Mouse (Mus musculus) neural tube, embryonic 12.5 days (tissue): ENCODE measurements around the gene Ralgps1. TPM values are rescaled to one million over a fixed set of nuclear protein-coding genes. Genes with fewer than 3 reads are reported as not detected.
"Not testable (repeated sequence)": the region's sequence is repeated elsewhere in the genome, so short reads cannot be mapped to it uniquely, and the experiment has no call there.

Experiments used
- ATAC-seq: fragments of 200-750 bp; cut with Nextera tagmentation; 2 replicates; pipeline ENCODE4 v1.8.0; 2017; ENCODE audit warnings: low read depth, mild to moderate bottlenecking, moderate TSS enrichment, moderate library complexity; ENCODE audit not compliant: low FRiP score
- H3K27ac ChIP-seq: fragments of 300-500 bp; sonication (generic); 2 replicates; pipeline ENCODE4 v1.5.1; 2016
- H3K27me3 ChIP-seq: fragments of 300-500 bp; sonication (generic); replicated peaks from 2 replicates; pipeline ENCODE4 v1.6.1; 2016; ENCODE audit warnings: mild to moderate bottlenecking
- H3K36me3 ChIP-seq: fragments of 300-500 bp; sonication (generic); 2 replicates; pipeline ENCODE4 v1.6.1; 2016; ENCODE audit warnings: mild to moderate bottlenecking
- H3K4me1 ChIP-seq: fragments of 300-500 bp; sonication (generic); 2 replicates; pipeline ENCODE4 v1.6.1; 2016
- H3K4me2 ChIP-seq: fragments of 300-500 bp; sonication (generic); replicated peaks from 2 replicates; pipeline ENCODE4 v1.6.1; 2016; ENCODE audit warnings: mild to moderate bottlenecking
- H3K4me3 ChIP-seq: fragments of 300-500 bp; sonication (generic); 2 replicates; pipeline ENCODE4 v1.5.1; 2016
- H3K9ac ChIP-seq: fragments of 300-500 bp; sonication (generic); 2 replicates; pipeline ENCODE4 v1.6.1; 2016; ENCODE audit warnings: mild to moderate bottlenecking
- H3K9me3 ChIP-seq: fragments of 300-500 bp; sonication (generic); 2 replicates; pipeline ENCODE4 v1.6.1; 2016; ENCODE audit warnings: mild to moderate bottlenecking
- WGBS: fragments of 180-500 bp; shearing (Covaris S2); methylation state at CpG from one replicate; pipeline ENCODE4 v1.1.7; 2016; 5-methylcytosine and 5-hydroxymethylcytosine counted together
- polyA plus RNA-seq: library from polyadenylated mRNA; unstranded; fragments of >200 nt; fragmentation: Nextera tagmentation; extraction: Ambion mirVana; gene quantifications from 2 replicates; pipeline ENCODE4 v1.2.1, GENCODE M21; 2016

Ralgps1 gene
- polyA plus RNA-seq, 1 experiment from 2014 or later = 25.9 TPM

GRCm38 (mm10) chr2:33343413-33343812, 27.9 kb downstream of the Ralgps1 start:
- no peak for ATAC-seq
- Histone ChIP-seq H3K4me2 (no peak overlapping the region), H3K9me3 (no peaks in the 10 kb centered on the region), H3K4me3 (no peak overlapping the region), H3K36me3 (peaks cover 3% of the 10 kb centered on the region; the same call in 1 of the 2 replicates), H3K4me1 (peaks cover 10% of the 10 kb centered on the region), H3K27me3 (no peaks in the 10 kb centered on the region), H3K27ac (no peak overlapping the region), H3K9ac (no peak overlapping the region)
- 77% methylated on average over 3 of the region's 3 CpGs for WGBS

DNA sequence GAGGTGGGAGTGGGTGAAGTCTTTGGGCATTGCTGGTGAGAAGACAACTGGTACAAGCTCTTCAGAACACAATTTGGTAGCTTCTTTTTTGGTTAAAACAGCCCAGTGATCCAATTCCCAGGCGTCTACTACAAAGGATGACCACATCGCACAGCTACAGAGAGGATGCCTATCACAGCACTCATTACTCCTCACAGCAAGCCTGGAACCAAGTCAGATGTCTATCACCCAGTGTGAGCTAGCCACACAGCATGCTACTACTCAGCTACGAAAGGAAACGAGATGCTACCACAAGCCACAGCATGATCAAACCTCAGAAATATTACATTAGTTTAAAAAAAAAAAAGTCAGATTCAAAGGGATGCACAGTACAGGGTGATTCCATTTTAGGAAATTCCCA, 29.1 kb downstream of the Ralgps1 start:
- 82% methylated on average over 4 of the region's 4 CpGs for whole genome bisulfite sequencing

GRCm38 (mm10) chr2:33335789-33336188, 35.5 kb downstream of the Ralgps1 start:
- H3K4me3 ChIP-seq = no peak overlapping the region
- peaks cover 22% of the 10 kb centered on the region for H3K36me3 ChIP-seq
- no peak overlapping the region for H3K4me2 ChIP-seq
- no peak overlapping the region for H3K9ac ChIP-seq
- no peaks in the 10 kb centered on the region; the same call in 1 of the 2 replicates for H3K9me3 ChIP-seq
- no peak for ATAC-seq
- no peak overlapping the region for H3K27ac ChIP-seq
- no peaks in the 10 kb centered on the region for H3K27me3 ChIP-seq
- no peaks in the 10 kb centered on the region for H3K4me1 ChIP-seq

More for the DNA sequence above, 29.1 kb downstream of the Ralgps1 start:
- Histone ChIP-seq H3K9me3 (no peaks in the 10 kb centered on the region), H3K9ac (no peak overlapping the region), H3K4me3 (no peak overlapping the region), H3K27ac (no peak overlapping the region), H3K4me2 (no peak overlapping the region), H3K27me3 (no peaks in the 10 kb centered on the region), H3K4me1 (peaks cover 10% of the 10 kb centered on the region), H3K36me3 (peaks cover 3% of the 10 kb centered on the region; the same call in 1 of the 2 replicates)
- no peak for ATAC-seq

DNA sequence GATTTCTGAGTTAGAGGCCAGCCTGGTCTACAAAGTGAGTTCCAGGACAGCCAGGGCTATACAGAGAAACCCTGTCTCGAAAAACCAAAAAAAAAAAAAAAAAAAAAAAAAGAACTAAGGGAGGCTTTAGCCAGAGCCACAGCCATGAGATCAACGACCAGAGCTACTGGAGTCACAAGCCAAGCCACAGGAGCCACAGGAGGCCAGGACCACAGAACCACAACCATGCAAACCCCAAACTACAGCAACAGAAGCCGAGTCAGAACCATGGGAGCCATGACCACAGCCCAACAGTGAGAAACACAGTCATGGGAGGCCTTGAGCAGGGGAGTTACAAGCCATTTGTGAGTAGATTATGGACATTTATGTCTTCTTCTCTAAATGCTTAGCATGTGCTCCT, 41.7 kb downstream of the Ralgps1 start:
- no peaks in the 10 kb centered on the region for H3K9me3 ChIP-seq
- peaks cover under 1% of the 10 kb centered on the region; the same call in 1 of the 2 replicates for H3K36me3 ChIP-seq
- H3K9ac ChIP-seq = no peak overlapping the region
- no peaks in the 10 kb centered on the region for H3K27me3 ChIP-seq
- H3K4me2 ChIP-seq = no peak overlapping the region
- no peak for ATAC-seq
- WGBS = 92% methylated on average over 2 of the region's 3 CpGs
- no peak overlapping the region for H3K27ac ChIP-seq
- no peak overlapping the region for H3K4me3 ChIP-seq
- H3K4me1 ChIP-seq = no peaks in the 10 kb centered on the region

DNA sequence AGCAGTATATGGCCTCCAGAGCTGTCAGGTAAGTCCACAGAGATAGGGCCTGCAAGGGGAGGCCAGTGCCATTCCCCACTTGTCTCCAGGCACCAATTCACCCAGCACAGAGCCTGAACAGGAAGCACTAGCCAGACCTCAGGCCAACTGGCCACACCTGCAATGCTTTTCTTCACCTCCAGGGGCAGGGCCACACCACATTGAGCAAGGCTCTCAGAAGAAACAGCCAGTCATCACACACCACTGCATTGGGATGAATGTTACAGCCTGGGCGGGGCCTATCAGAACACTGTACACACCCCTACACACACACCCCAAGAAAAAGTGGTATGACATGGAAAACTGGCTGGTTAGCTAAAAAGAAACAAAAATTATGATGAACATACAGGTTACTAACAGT, 42.3 kb downstream of the Ralgps1 start:
- H3K4me3 ChIP-seq = no peak overlapping the region
- WGBS = 79% methylated on average over 1 of the region's 1 CpGs
- H3K4me2 ChIP-seq = no peak overlapping the region
- no peak overlapping the region for H3K27ac ChIP-seq
- no peak overlapping the region for H3K9ac ChIP-seq
- peaks cover under 1% of the 10 kb centered on the region; the same call in 1 of the 2 replicates for H3K4me1 ChIP-seq
- ATAC-seq = no peak
- peaks cover 5% of the 10 kb centered on the region; the same call in 1 of the 2 replicates for H3K36me3 ChIP-seq
- no peaks in the 10 kb centered on the region for H3K27me3 ChIP-seq
- no peaks in the 10 kb centered on the region for H3K9me3 ChIP-seq

DNA sequence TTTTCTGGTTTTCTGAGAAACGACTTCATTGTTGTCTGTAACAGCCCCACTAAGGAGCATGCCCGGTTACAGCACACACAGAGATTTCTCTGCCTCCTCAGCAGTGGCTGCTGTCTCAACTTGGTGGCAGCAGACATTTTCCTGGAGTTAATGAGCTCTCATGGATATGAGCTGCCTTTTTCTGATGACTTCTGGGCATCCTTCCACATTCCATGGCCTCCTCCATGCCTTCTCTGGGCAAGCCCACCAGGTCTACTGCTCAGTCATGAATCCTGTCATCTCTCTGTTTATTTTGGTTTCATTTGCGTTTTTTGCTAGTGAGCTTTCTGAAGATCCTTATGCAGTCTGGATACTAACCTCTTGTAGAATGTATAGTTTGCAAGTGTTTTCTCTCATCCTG, 45.9 kb downstream of the Ralgps1 start:
- Histone ChIP-seq H3K27ac (no peak overlapping the region), H3K9ac (no peak overlapping the region), H3K4me2 (no peak overlapping the region), H3K4me1 (peaks cover 5% of the 10 kb centered on the region; the same call in 1 of the 2 replicates), H3K27me3 (no peaks in the 10 kb centered on the region), H3K36me3 (peaks cover 10% of the 10 kb centered on the region; the same call in 1 of the 2 replicates), H3K4me3 (no peak overlapping the region), H3K9me3 (no peaks in the 10 kb centered on the region)
- ATAC-seq = no peak
- 79% methylated on average over 3 of the region's 3 CpGs for WGBS

- no peak for ATAC-seq
- no peak overlapping the region for H3K4me2 ChIP-seq
- H3K4me3 ChIP-seq = no peak overlapping the region
- H3K36me3 ChIP-seq = peaks cover 10% of the 10 kb centered on the region; the same call in 1 of the 2 replicates
- H3K9ac ChIP-seq = no peak overlapping the region
- no peaks in the 10 kb centered on the region for H3K9me3 ChIP-seq
- H3K27me3 ChIP-seq = no peaks in the 10 kb centered on the region
- H3K27ac ChIP-seq = no peak overlapping the region
- H3K4me1 ChIP-seq = peaks cover 6% of the 10 kb centered on the region
- WGBS = 77% methylated on average over 8 of the region's 8 CpGs
These were observed 47.3 kb downstream of the Ralgps1 start for GRCm38 (mm10) chr2:33323799-33324595.

- peaks cover 10% of the 10 kb centered on the region; the same call in 1 of the 2 replicates for H3K36me3 ChIP-seq
- not testable (repeated sequence) for H3K27me3 ChIP-seq, H3K4me3 ChIP-seq, H3K27ac ChIP-seq, H3K9ac ChIP-seq, ATAC-seq, H3K4me2 ChIP-seq, H3K4me1 ChIP-seq, H3K9me3 ChIP-seq
- 53% methylated on average over 9 of the region's 9 CpGs for WGBS
These were observed 48.2 kb downstream of the Ralgps1 start for GRCm38 (mm10) chr2:33323043-33323625.

DNA sequence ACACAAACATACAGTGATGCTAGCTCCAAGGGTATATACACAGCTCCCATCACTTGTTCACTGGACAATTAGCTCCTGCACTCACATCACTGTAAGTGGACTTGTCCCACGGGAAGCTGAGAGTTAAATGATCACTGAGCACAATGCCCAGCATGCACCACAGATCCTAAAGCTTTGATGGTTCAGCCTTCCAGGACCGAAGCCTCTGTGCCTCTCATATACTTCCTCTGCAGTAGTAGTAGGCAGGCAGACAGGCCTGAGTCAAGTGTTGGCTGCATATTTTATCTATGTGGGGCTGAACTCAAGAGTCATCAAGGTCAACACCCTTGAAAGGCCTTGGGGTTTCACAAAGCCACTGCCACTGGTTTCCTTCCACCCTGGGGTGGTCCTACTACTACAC, 49.6 kb downstream of the Ralgps1 start:
- Histone ChIP-seq H3K27ac (no peak overlapping the region), H3K4me1 (peaks cover 13% of the 10 kb centered on the region), H3K4me2 (no peak overlapping the region), H3K9me3 (no peaks in the 10 kb centered on the region), H3K27me3 (no peaks in the 10 kb centered on the region), H3K9ac (no peak overlapping the region), H3K4me3 (no peak overlapping the region), H3K36me3 (peaks cover 10% of the 10 kb centered on the region; the same call in 1 of the 2 replicates)
- 84% methylated on average over 2 of the region's 2 CpGs for WGBS
- no peak for ATAC-seq

GRCm38 (mm10) chr2:33321031-33321430, 50.3 kb downstream of the Ralgps1 start:
- ATAC-seq = no peak
- 85% methylated on average over 2 of the region's 2 CpGs for WGBS
- H3K27me3 ChIP-seq = no peaks in the 10 kb centered on the region

DNA sequence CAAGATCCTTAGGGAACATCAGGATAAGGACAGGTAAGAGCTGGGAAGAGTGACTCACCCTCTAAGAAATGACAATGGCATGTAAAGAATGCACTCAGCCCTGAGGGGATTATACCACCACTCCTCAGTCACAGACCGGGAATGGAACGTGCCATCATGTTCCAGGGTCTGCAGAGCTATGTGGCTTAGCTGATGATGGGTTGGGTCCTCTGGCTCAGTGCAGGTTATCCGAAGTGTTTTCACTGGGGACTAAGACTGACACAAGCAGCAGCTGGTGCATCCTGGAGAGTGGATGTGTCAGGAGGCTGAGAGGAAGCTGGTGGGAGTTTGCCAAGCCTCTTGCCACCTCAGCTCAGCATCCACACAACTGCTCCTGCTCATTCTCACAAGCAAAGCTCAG, 50.7 kb downstream of the Ralgps1 start:
- WGBS = 84% methylated on average over 3 of the region's 3 CpGs
- H3K27me3 ChIP-seq = no peaks in the 10 kb centered on the region
- no peak overlapping the region for H3K4me2 ChIP-seq
- H3K4me3 ChIP-seq = no peak overlapping the region
- H3K27ac ChIP-seq = no peak overlapping the region
- H3K9ac ChIP-seq = no peak overlapping the region
- no peaks in the 10 kb centered on the region for H3K9me3 ChIP-seq
- peaks cover 10% of the 10 kb centered on the region; the same call in 1 of the 2 replicates for H3K36me3 ChIP-seq
- no peak for ATAC-seq
- peaks cover 18% of the 10 kb centered on the region for H3K4me1 ChIP-seq

More at GRCm38 (mm10) chr2:33321031-33321430, 50.3 kb downstream of the Ralgps1 start:
- H3K9me3 ChIP-seq = no peaks in the 10 kb centered on the region
- H3K4me3 ChIP-seq = no peak overlapping the region
- peaks cover 18% of the 10 kb centered on the region for H3K4me1 ChIP-seq
- peaks cover 10% of the 10 kb centered on the region; the same call in 1 of the 2 replicates for H3K36me3 ChIP-seq
- H3K9ac ChIP-seq = no peak overlapping the region
- H3K27ac ChIP-seq = no peak overlapping the region
- H3K4me2 ChIP-seq = no peak overlapping the region

GRCm38 (mm10) chr2:33319934-33320333, 51.4 kb downstream of the Ralgps1 start:
- no peak overlapping the region for H3K9ac ChIP-seq
- H3K36me3 ChIP-seq = peaks cover 10% of the 10 kb centered on the region; the same call in 1 of the 2 replicates
- no peaks in the 10 kb centered on the region for H3K9me3 ChIP-seq
- no peaks in the 10 kb centered on the region for H3K27me3 ChIP-seq
- peaks cover 18% of the 10 kb centered on the region for H3K4me1 ChIP-seq
- 92% methylated on average over 1 of the region's 1 CpGs for WGBS
- no peak for ATAC-seq
- no peak overlapping the region for H3K4me2 ChIP-seq
- H3K4me3 ChIP-seq = no peak overlapping the region
- H3K27ac ChIP-seq = no peak overlapping the region
